Mouse (Mus musculus): ENCODE data around the gene Urod.

The Urod gene

DNA sequence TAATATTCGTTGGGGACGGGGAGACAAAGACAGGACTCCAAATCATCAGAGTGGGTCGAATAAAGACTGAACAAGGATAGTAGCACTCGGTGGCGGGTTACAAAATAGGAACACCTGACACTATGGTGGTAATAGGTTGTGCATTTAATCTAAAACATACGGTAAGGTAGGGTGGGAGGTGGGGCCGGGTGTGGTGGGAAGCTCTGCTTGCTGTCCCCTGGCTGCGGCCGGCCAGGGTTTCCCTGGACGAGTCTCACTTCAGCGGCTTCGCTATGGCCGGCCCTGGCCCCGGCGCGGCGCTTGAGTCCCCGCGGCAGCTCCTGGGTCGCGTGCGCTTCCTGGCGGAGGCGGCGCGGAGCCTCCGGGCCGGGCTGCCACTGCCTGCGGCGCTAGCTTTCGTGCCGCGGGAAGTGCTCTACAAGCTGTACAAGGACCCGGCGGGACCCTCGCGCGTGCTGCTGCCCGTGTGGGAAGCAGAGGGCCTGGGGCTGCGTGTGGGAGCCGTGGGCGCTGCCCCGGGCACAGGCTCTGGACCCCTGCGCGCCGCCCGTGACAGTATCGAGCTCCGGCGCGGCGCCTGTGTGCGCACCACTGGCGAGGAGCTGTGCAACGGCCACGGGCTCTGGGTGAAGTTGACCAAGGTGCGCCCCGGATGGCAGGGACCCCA, 1.1 kb upstream of the Urod start, which contains the start of gene Hectd3:
Gene Hectd3 (plus strand): TSS at position 187 of the 667 bp plus-strand sequence.
- DNase-seq, result peak; percentile 76

DNA sequence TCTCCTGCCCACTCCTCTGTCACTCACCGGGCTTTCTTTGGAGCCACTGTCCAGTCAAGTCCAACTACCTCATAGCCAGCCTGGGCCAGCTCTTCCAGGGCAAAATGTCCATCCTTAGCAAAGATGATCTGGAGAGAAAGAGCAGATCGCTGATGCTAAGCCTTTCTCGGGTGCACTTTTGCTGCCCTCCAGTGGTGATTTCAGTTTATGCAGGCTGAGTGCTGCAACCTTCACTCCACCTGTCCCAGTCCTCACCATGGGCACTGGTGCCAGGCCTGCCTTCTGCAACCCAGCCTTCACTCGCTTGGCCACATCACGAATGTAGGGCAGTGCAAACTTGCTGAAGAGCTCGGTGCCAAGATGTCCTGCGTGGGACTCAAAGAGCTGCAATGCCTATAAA, 2.8 kb downstream of the Urod start:
- peak; percentile 88 for DNase-seq

- DNase-seq, result no peak
Measured at GRCm38 (mm10) chr4:116989731-116990130, 4.5 kb downstream of the Urod start.

GRCm38 (mm10) chr4:116987122-116987456, 7.1 kb downstream of the Urod start:
- no peak for DNase-seq

DNA sequence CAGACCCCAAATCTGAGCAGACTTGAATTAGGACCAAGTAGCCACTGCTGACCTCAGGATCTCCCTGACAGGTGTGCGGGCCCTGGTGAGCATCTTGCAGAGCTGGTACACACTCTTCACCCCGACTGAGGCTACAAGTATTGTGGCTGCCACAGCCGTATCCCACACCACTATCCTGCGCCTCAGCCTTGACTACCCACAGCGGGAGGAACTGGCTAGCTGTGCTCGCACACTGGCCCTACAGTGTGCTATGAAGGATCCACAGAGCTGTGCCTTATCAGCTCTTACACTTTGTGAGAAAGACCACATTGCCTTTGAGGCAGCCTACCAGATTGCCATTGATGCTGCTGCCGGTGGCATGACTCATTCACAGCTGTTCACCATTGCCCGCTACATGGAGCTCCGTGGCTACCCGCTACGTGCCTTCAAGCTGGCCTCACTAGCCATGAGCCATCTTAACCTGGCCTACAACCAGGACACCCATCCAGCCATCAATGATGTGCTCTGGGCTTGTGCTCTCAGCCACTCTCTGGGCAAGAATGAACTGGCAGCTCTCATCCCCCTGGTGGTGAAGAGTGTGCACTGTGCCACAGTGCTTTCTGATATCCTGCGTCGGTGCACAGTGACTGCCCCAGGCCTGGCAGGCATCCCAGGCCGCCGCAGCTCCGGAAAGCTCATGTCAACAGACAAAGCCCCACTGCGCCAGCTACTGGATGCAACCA, 7.7 kb downstream of the Urod start:
- peak; percentile 75 for DNase-seq

GRCm38 (mm10) chr4:116985681-116986080, 8.5 kb downstream of the Urod start:
- no peak for DNase-seq

- DNase-seq, result no peak
Measured at GRCm38 (mm10) chr4:116976503-116976902, 17.7 kb downstream of the Urod start.

DNA sequence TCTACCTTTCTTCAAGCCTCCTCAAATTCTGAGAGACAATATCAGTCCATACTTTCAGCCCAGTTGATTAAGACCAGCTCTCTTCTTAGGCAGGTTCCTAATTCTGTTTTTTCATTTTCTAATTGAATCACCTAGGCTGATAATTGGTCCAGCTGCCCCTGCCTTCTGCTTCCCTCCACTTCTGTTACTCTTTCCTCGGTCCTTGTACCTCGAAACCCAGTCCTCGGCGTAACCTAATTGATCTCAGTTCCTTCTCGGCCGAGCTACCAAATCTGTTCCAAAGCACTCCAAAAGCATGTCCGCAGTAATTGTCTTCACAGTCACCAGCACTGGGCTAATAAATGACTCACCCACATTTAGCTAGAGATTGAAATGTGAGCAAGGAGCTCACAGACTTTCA, 39.3 kb downstream of the Urod start:
- no peak for DNase-seq

- peak; percentile 16 for DNase-seq
Measured at GRCm38 (mm10) chr4:116951642-116952041, 42.6 kb downstream of the Urod start.

DNA sequence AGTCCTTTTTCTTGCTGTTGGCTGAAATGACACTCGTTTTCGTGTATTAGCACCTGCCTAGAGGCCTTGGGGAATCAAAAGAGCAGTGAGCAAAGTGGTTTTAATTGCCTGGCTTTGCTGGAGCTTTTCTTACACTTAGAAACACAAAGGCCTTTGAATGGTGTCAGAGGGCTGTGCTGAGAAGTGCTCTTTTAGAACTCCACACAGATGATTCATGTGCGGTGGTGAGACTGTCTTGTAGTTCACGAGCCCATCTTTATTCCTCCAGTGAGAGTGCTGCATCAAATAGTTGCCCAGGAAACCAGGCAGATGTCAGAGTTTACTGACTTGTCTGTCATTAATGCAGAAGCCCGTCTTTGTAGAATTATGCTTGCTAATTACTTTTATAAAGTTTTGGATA, 50.2 kb downstream of the Urod start:
- DNase-seq, result no peak

DNA sequence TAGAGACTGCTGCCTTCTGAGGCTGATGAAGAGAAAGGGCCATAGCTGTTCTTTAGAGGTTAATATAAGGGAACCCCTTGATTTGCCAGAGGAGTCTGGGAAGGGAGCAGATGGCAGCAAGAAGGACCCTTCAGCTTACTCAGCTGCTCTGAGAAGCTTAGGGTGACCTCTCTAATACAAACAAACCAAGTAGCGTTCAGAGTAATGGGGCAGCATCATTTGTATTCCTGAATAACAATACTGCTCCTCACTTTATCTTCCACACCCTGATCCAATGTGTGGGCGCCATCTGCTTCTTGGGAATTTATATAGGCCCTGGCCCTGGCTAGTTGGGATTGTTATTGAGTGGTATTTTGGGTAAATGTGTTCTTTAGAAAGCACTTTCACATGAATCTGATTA, 51.5 kb downstream of the Urod start:
- DNase-seq, result no peak
